Mouse (Mus musculus) gastrocnemius, postnatal 14 days (tissue): Measurements from ENCODE around the gene Entr1. TPM values are rescaled to one million over a fixed set of nuclear protein-coding genes. Genes with fewer than 3 reads are reported as not detected.

Experiments used
- DNase-seq: peaks from one replicate; pipeline ENCODE4 v3.0.0; 2021; ENCODE audit warnings: mixed read lengths
- intact Hi-C: fragments of 180-260 bp; cut with DNase I; formaldehyde crosslinking; loops from one replicate; pipeline ENCODE4 v1.15.1; 2025; ENCODE audit warnings: low total_unique reads
- long read RNA-seq, 2 experiments: library from polyadenylated mRNA; stranded (forward); transcript quantifications; one replicate each; pipeline ENCODE4 v2.0.0; 2021
- total RNA-seq, 2 experiments: library from RNA; stranded (reverse); gene quantifications; 2 replicates each; pipeline ENCODE4 v1.2.3; 2021

Gene Entr1
- total RNA-seq = 10 to 100 TPM; 24.5 to 24.9 TPM
- long read RNA-seq, experiment 1, transcript Entr1-202 (8 exons, 1,955 nt) = major isoform, 27 of 45 reads
- long read RNA-seq, experiment 1, transcript Entr1-201 (9 exons, 2,031 nt) = minor isoform, 6 of 45 reads
- long read RNA-seq, experiment 1, partial matches to known transcripts = 1 of 45 reads
- long read RNA-seq, experiment 1, other reads (novel, unspliced or antisense) = 10 of 45 reads
- long read RNA-seq, experiment 2, transcript Entr1-201 (9 exons, 2,031 nt) = minor isoform, 5 of 39 reads
- long read RNA-seq, experiment 2, transcript Entr1-202 (8 exons, 1,955 nt) = major isoform, 16 of 39 reads
- long read RNA-seq, experiment 2, partial matches to known transcripts = 2 of 39 reads
- long read RNA-seq, experiment 2, other reads (novel, unspliced or antisense) = 14 of 39 reads

DNA sequence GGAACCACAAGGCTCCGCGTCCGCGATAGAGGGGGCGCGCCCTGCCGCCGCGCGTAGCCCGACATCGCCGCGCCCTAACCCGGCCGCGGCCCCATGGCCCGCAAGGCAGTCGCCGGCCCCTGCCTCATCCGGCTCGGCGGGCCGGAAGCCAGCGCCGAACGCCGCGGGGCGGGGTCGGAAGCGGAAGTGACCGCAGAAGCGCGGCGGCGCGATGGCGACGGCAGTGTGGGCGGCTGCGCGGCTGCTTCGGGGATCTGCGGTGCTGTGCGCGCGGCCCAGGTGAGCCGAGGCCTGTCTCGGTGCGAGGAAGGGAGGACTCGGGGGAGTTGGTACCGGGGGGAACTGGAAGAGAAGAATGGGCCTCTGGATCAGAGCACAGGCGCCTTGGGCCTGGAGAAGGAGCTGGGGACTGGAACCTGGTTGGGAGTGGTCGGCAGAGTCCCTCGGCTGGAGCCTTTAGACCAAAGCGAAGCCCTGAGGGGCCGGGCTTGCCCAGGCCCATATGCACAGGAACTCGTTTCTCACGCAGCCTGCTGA lies at the start of gene Entr1, which contains the start of gene Pmpca:
Gene Entr1 (minus strand): TSS at position 163 of the 537 bp plus-strand sequence.
Gene Pmpca (plus strand): TSS at position 186 of the 537 bp plus-strand sequence.
- intact Hi-C loops = no loop called here
- peak; percentile 85 for DNase-seq

DNA sequence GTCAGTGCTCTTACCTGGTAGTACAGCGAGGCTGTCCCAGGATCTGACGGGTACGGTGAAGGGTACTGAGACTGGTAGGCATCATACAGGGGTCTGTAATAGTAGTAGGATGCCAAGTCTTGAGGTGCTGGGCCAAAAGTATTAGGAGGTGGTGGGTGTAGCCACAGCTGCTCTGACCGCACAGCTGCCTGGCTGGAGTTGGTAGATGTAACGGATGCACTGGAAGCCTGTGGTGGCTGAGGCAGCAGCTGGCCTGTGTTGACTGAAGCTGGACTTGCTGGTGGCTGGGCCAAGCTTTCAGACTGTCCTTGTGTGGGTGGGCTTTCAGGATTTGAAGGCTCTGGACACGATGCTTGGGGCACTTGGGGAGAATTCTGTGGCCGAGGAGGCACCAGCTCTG lies 49.3 kb upstream of the Entr1 start:
- intact Hi-C loops = no loop called here
- no peak for DNase-seq

DNA sequence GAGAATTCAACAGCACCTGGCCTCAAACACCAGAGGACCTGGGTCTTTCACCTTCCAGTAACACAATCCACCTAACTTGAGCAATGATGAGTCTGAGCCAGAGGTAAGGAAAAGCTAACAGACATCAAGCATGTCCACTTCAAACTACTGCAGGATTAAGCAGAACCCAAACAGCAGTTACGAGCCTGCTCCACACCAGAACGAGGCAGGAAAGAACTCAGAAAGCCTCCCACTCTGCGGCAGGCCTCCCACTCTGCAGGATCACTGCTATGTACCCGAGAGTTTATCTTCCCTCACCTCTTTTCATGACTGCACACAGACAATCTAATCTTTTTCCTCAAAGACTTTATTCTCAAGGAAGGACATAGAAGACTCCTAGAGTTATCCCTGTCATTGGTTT lies 48.1 kb upstream of the Entr1 start:
- DNase-seq = no peak
- intact Hi-C loops = no loop called here

DNA sequence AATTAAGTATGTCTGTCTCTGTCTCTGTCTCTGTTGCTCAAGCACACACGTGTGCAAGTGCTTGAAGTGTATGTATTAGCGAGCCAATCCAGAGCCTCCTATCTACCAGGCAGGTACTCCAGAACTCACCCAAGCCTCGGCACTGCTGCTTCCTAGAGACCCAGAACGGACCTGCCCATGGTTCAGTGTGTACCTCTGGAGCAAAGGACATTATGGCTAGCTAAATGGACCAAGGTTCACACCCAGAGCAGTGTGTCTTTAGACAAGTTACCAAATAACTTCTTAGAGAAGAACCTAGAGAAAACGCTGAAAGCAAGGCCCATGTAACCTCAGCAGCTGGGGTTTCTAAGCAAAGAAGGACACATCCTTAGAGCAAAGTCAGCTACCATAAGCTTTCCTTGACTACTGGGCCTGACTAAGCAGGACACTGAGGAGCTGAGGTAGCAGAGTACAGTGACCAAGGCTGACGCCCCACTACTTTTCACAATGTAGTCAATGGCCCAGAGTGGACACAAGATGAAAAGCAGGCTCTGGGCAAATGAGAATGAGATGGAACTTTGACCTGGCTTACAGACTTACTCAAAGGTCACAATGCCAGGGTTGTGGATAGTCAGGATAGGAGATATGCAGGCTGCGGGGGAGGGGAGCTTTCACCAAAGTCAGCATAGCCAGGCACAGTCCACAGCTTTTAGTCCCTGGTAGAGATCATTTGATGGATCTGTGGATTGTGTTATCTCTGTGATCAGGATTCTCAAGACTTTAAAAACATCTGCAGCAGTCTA lies 45.9 kb upstream of the Entr1 start:
- no peak for DNase-seq
- intact Hi-C loops = no loop called here

DNA sequence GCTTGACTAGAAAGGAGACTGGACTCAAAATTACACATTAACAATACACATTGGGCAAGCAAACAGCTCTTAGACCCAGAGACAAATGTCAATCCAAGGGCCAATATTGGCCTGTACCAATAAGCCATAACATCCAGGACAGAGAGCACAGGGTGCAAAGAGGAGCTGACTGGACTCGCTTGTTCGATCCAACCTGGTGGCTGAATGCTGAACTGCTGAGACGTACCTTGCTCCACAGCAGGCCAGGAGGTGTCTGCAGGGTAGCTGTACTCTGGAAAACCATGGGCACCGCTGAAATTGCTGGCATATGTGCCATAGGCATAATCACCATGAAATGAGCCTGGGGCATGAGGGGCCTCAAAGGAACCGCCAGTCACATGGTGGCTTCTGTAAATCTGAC lies 40.7 kb upstream of the Entr1 start:
- no peak for DNase-seq
- intact Hi-C loops = no loop called here

DNA sequence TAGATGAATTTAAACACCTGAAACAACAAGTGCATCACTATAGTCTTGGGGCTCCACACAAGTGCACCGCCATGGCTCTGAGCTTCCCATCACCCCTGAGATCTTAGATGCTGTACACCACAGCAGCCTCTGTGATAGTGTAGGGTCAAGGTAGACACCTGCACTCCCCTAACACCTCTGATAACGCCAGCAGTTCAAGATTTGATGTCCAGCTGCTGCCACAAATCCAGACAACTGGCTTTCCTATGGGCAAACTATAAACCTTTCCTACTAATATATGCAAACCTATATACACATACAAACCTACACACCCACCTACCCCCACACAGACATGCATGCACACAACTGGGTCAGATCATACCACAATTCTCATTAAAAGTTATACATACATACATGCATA lies 35.4 kb upstream of the Entr1 start:
- intact Hi-C loops = no loop called here
- DNase-seq = no peak

DNA sequence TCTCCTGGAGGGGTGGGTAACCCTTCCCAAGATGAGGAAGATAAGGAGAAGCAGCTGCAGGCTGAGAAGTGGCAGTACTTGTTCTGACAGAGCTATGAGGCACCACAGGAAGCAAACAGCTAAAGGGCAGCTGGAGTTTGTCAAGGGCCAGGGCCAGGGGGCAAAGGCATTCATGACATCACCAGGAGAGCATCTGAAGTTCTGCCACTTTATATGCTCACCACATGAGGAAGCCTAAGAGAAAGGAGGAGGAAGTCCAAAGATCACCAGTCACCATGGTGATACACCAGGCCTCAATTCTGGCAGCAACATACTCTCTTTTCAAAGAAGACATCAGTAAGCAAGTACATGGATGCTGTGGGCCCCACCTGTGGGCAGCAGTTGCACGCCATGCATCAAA lies 34.0 kb upstream of the Entr1 start:
- no peak for DNase-seq
- intact Hi-C loops = no loop called here

DNA sequence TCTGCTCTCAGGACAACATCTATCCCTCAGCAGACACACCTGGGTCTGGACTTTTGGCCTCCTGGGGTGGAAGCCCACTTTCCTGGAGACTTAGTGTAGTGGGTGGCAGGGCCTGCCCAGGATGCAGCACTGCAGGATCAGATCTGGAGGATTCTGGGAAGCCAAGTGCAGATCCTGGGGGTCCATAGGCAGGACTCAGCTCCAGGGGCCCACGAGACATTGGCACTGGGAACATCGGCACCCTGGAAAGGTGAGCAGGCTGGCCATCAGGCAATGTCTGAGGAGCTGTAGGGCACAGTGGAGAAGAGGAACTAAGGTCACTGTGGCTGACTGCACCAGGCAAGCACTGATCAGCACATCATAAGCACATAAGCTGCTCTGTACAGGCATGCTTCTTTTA lies 32.9 kb upstream of the Entr1 start:
- DNase-seq = no peak
- intact Hi-C loops = no loop called here

DNA sequence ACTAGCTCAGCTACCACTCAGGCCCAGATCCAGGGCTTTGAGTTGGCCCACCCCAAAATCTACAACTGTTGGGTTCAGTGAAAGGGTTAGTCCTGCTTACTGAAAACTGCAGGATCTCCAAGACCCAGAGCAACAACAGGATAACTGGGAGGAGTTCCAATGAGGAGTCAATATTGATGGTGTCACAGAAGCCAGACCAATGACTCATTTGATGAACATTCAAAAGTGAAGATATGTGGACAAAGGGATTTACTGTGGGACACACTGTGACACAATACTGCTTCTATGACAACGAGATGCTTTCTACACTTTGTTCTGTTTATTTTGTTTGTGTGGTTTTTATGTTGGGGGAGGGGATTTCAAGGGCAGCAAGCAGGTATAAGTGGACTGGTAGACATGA lies 29.0 kb upstream of the Entr1 start:
- intact Hi-C loops = no loop called here
- no peak for DNase-seq

DNA sequence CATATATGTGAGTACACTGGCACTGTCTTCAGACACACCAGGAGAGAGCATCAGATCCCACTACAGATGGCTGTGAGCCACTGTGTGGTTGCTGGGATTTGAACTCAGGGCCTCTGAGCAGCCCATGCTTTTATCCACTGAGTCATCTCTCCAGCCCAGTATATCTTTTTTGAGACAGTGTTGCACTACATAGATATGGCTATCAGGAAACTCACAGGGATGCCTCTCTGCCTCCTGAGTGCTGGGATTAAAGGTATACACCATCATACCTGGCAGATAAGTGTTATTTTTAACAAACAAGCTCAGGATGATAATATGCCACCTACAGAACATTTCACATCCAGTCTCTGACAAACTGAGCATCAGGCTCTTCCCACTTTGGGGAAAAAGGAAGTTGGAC lies 27.9 kb upstream of the Entr1 start:
- no peak for DNase-seq
- intact Hi-C loops = no loop called here

DNA sequence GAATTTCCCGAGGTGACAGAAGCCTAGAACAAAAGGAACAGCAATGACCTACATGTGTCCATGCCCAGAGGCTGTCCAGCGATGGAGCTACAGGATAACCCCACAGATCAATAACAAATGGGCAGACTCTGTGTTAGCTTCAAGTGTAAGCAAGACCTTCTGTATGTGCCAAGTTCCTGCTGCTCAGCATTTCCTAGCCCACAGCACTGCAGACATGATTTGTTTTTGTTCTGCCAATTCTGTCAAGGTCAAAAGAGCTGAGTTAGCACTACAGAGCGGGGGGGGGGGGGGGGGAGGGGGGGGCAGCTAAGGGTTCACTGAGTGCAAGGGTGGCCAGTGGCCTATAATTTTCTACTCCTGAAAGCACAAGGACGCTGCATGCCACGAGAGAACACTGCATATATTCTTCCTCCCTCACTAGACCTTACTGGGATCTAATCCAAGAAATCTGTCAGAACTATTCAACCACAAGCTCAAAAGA lies 21.9 kb upstream of the Entr1 start:
- intact Hi-C loops = no loop called here

DNA sequence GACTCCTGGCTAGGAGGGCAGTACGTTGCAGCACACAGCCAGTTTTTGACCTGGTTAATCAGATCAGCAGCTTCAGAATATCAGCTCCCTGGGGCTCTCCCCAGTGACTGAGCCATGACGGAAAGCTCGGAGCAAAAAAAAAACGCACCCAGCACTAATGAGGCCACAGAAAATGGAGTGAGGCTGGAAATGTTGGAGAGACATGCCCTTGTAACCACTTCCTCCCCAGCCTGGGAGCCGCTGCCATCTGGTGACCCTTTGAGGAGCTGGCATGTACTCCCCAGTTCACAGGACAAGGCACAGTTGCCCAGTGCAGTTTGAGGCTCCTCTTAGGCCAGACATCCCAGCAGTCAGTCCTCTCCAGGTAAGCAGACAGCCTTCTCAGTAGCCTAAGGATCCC lies 21.0 kb upstream of the Entr1 start:
- no peak for DNase-seq
- intact Hi-C loops = no loop called here

More for the DNA sequence above, 21.9 kb upstream of the Entr1 start:
- DNase-seq = no peak

DNA sequence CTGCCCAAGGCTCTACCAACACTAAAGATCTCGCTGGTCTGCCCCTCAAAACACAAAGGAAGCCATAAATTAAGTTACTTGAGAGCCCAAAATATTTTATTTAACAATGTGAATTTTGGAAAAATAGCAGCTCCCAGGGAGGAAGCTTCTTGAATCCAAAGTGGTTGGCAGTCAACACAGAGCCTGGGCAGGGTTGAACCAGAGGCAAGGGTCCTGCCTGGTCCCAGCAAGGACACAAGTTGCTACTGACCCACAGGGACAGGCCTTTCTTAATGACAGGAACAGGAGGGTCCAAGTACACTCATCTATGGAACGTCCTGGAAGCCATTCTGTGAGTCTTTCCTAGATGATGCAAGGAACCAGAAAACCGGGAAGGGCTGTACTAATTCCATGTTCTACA lies 20.2 kb upstream of the Entr1 start:
- intact Hi-C loops = no loop called here
- DNase-seq = no peak

DNA sequence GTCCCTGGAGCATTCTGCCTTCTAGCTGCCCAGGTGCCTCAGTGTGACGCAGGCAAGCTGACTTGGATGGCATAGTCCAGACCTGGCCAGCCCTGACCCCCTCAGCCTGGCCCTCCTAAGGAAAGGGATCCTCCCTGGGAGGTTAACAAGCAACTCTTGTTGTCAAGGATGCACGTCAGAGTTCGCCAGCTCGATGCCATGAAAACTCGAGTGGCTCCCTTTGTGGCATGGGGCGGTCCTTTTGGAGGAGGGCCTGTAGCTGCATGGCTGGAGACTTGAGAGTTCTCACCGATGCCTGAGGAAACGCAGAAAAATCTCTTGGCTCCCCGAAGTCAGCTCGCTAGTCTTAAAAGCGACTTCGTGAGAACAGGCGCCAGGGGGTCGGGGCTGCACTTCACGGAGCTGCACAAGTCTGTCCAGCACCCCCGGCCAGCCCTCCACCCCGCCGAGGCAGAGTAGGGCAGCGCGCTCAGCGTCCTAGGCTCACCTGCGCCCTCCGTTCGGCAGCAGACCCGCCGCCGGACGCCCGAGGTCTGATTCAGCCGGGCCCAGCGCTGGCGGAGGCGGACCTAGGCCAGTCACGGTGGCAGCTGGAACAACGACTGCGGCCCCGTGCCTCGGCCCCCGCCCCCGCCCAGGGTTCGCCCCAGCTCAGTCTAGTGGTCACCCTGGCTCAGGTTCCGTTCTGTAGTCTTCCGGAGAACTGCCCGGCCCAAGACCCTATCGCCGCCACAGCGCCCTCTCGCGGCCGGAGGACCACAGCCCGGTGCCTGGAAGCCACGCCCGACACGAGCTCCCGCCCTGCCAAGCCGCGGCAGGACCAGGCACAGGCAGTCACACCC lies 19.6 kb upstream of the Entr1 start, which contains the start of gene Inpp5e:
Gene Inpp5e (minus strand): TSS at position 689 of the 842 bp plus-strand sequence.
- peak; percentile 96 for DNase-seq
- intact Hi-C loops = no loop called here

DNA sequence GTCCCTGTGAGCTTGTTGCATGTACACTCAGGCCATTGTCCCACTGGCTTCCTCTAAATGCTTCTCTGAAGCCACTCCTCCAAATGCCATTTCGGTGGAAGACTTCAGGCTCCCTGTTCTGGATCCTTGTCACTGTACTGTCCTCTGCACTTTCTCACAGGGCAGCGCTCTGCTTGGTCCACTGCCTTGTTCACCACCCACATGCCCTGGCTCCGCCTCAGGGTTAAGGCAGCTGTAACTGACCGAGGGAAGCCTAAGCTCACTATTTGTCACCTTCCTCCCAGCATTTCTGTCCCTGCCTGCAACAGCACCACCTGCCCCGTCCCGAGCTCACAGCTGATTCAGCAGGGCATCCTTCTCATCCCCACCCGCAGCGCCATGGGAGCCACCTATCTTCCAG lies 14.2 kb upstream of the Entr1 start:
- intact Hi-C loops = no loop called here
- no peak for DNase-seq

DNA sequence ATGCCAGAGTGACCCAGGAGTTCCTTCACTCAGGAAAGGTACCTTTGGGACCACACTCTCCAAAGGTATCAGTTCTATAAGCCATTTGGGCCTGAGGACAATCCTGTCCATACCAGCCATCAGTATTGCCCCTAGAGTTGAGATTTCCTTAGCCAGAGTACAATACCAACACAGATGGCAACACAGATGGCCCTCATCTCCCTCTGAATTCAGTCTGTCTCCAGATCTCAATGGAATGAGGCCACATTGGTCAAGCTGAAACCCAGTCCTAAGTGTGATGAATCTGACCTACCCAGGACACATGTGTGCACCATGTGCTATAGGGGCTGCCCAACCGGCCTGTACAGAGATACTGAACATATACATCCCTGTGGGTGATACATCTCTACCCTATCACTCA lies 13.1 kb upstream of the Entr1 start:
- DNase-seq = no peak
- intact Hi-C loops = no loop called here

DNA sequence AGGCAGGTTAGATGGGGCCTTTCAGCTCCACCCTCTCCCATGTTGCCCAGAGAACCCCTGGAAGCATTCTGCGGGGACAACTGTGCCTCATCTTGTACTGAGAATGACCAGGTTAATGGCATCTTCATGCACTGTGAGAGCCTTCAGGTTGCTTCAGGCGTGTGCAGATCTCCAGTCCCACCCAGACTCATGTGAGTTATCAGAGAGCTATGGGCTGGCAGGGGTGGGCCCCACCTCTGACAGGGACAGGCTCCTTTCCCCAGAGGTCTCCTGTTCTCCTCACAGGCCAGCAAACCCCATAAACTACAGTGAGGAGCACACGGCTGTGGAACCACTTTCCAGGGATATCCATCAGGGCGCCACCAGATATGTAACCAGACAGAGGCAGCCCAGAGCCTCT lies 11.9 kb upstream of the Entr1 start:
- intact Hi-C loops = no loop called here
- no peak for DNase-seq

DNA sequence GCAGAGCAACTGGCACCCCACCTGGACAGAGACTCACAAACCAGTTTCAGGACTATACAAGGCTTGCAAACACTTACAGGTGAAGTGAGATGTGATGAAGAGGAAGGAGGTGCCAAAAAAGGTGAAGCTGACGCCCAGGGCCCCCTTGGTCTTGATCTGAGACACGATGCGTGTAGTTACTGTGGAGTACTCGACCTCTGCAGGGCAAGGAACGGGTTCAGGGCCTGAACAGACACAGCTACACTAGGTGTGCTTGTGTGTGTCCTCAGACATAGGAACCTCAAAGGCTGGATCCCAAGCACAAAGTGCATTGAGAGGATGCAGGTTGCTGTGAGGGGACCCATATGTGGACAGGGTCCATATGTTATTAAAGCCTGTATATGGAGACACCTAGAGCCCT lies 11.2 kb upstream of the Entr1 start:
- intact Hi-C loops = no loop called here
- DNase-seq = no peak

DNA sequence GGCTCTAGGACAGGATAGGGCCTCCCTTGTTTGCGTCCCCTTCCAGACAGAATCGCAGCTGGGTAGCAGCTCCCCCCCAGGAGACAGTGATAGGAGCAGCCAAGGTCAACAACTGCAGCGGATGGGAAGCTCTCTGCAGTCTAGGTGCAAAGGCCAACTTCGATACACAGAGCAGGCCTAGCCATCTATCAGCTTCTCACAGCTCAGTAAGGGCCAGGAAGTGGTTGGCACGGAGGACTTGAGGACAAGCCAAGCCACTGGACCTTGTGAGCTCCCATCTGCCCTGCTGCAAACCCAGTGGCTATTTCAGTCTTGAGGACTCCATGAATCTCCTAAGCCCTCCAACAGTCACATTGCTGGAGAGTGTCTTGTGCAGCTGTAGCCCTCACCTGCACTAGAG lies 10.5 kb upstream of the Entr1 start:
- peak; percentile 46 for DNase-seq
- intact Hi-C loops = no loop called here

DNA sequence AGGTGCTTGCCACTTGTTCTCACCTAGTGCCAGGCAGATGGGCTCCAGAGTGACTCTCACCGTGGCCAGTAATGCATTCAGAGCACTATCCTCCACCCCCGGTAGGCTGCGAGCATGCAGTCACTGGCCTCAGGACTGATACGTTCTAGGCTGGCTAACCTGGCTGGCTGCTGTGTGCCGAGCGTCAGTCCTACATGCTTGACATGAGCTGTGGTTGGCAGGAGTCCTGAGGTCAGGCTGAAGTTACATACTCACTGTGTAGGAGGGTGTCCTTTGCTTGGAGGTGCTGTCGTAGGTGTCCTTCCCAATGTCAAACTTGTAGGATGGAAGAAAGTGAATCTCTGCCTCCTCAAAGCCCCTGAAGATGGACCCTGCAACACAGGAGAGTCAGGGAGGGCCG lies 9.9 kb upstream of the Entr1 start:
- no peak for DNase-seq
- intact Hi-C loops = no loop called here
